Mouse (Mus musculus): ENCODE results near the gene Snx29. TPM values are rescaled to one million over a fixed set of nuclear protein-coding genes. Genes with fewer than 3 reads are reported as not detected.

The Snx29 gene
- total and polyA plus RNA-seq, 3 experiments: 1.2 to 3.2 (median 3.1) TPM

- no peak overlapping the region for H3K27ac ChIP-seq (ENCODE audit: insufficient read depth, low read depth)
- dilution Hi-C loops (cut with MboI; ENCODE audit: extremely low pct_ligation_motif_present, extremely low pct_unique_long_range_greater_than_20kb, low sequenced_read_pairs): no loop called here
- H3K36me3 ChIP-seq (replicated peaks in 1 of 2; ENCODE audit: control insufficient read depth in 1 of 2, insufficient read depth in 1 of 2, low read length in 1 of 2): no peaks in the 10 kb centered on the region
- no peak for DNase-seq (ENCODE audit: extremely low read depth)
- no peak overlapping the region for H3K9ac ChIP-seq (ENCODE audit: insufficient read depth, low read depth)
- H3K4me2 ChIP-seq (ENCODE audit: insufficient read depth, low read depth, poor library complexity, severe bottlenecking): no peak overlapping the region
- no peaks in the 10 kb centered on the region for H3K27me3 ChIP-seq (replicated peaks)
- H3K4me3 ChIP-seq (replicated peaks in 1 of 3; ENCODE audit: low read depth in 2 of 3, low read length in 2 of 3, poor library complexity in 1 of 3): no peak overlapping the region
- peaks cover 16 to 47% of the 10 kb centered on the region in 2 experiments for H3K4me1 ChIP-seq (ENCODE audit: control insufficient read depth in 1 of 2, insufficient read depth in 2 of 2)
- no peaks in the 10 kb centered on the region for H3K9me3 ChIP-seq (replicated peaks; ENCODE audit: low read length)
- TF ChIP-seq IRF4 (IDR thresholded peaks at IDR 0.05; ENCODE audit: low read depth, low read length): peak; percentile 73
- TF ChIP-seq EP300 (IDR thresholded peaks at IDR 0.05; ENCODE audit: low read length): no peak
- in situ Hi-C loops (cut with MboI; ENCODE audit: low pct_ligation_motif_present, low pct_unique_long_range_greater_than_20kb, low sequenced_read_pairs): no loop called here
- H3K79me2 ChIP-seq (replicated peaks; ENCODE audit: control insufficient read depth, extremely low read depth, insufficient read depth, poor library complexity, severe bottlenecking): no peaks in the 10 kb centered on the region
Measured at GRCm38 (mm10) chr16:11282655-11283232, 40.0 kb upstream of the Snx29 start.

GRCm38 (mm10) chr16:11284881-11285280 lies 37.8 kb upstream of the Snx29 start:
- H3K27ac ChIP-seq (ENCODE audit: insufficient read depth, low read depth): peak overlapping the region; percentile 63
- in situ Hi-C loops (cut with MboI; ENCODE audit: low pct_ligation_motif_present, low pct_unique_long_range_greater_than_20kb, low sequenced_read_pairs): no loop called here
- no peaks in the 10 kb centered on the region for H3K27me3 ChIP-seq (replicated peaks)

GRCm38 (mm10) chr16:11285949-11286348 lies 36.8 kb upstream of the Snx29 start:
- Histone ChIP-seq H3K4me3 (replicated peaks in 1 of 3; ENCODE audit: low read depth in 2 of 3, low read length in 2 of 3, poor library complexity in 1 of 3) (no peak overlapping the region), H3K4me1 (ENCODE audit: control insufficient read depth in 1 of 2, insufficient read depth in 2 of 2) (peaks cover 16 to 40% of the 10 kb centered on the region in 2 experiments), H3K9me3 (replicated peaks; ENCODE audit: low read length) (peaks cover 15% of the 10 kb centered on the region), H3K4me2 (ENCODE audit: insufficient read depth, low read depth, poor library complexity, severe bottlenecking) (peak overlapping the region; percentile 31), H3K27ac (ENCODE audit: insufficient read depth, low read depth) (peak overlapping the region; percentile 63), H3K9ac (ENCODE audit: insufficient read depth, low read depth) (peak overlapping the region; percentile 63; the same call in 1 of the 2 replicates), H3K79me2 (replicated peaks; ENCODE audit: control insufficient read depth, extremely low read depth, insufficient read depth, poor library complexity, severe bottlenecking) (no peaks in the 10 kb centered on the region), H3K27me3 (replicated peaks) (no peaks in the 10 kb centered on the region), H3K36me3 (replicated peaks in 1 of 2; ENCODE audit: control insufficient read depth in 1 of 2, insufficient read depth in 1 of 2, low read length in 1 of 2) (no peaks in the 10 kb centered on the region)
- peak; percentile 76 for DNase-seq (ENCODE audit: extremely low read depth)
- dilution Hi-C loops (cut with MboI; ENCODE audit: extremely low pct_ligation_motif_present, extremely low pct_unique_long_range_greater_than_20kb, low sequenced_read_pairs) (no loop called here), in situ Hi-C loops (cut with MboI; ENCODE audit: low pct_ligation_motif_present, low pct_unique_long_range_greater_than_20kb, low sequenced_read_pairs) (no loop called here)
- TF ChIP-seq KAT2A (IDR thresholded peaks at IDR 0.05; ENCODE audit: insufficient replicate concordance, low read length) (no peak), JUN (IDR thresholded peaks at IDR 0.05; ENCODE audit: insufficient read depth, low read depth, low read length) (peak; percentile 97), UBTF (IDR thresholded peaks at IDR 0.05; ENCODE audit: low read depth, low read length) (no peak), MAX (IDR thresholded peaks at IDR 0.05; ENCODE audit: low read length) (peak; percentile 84), ETS1 (conservative IDR thresholded peaks at IDR 0.05; ENCODE audit: low read depth, low read length) (peak; percentile 100), RAD21 (IDR thresholded peaks at IDR 0.05; ENCODE audit: low read depth, low read length) (no peak), NELFE (IDR thresholded peaks at IDR 0.05; ENCODE audit: low read depth, low read length) (no peak), TBP (conservative IDR thresholded peaks at IDR 0.05; ENCODE audit: low read depth, low read length) (no peak), EP300 (IDR thresholded peaks at IDR 0.05; ENCODE audit: low read length) (peak; percentile 99), USF2 (conservative IDR thresholded peaks at IDR 0.05; ENCODE audit: low read depth, low read length) (no peak), MAZ (IDR thresholded peaks at IDR 0.05; ENCODE audit: low read depth, low read length) (peak; percentile 87; the same call in 1 of the 2 replicates), MYC (IDR thresholded peaks at IDR 0.05; ENCODE audit: low read depth, low read length) (peak; percentile 87), ZNF384 (IDR thresholded peaks at IDR 0.05; ENCODE audit: low read depth, low read length) (peak; percentile 40; the same call in 1 of the 2 replicates), ZKSCAN1 (IDR thresholded peaks at IDR 0.05; ENCODE audit: borderline replicate concordance, low read depth, low read length) (no peak), MEF2A (IDR thresholded peaks at IDR 0.05; ENCODE audit: borderline replicate concordance, low read depth, low read length) (peak; percentile 94), JUND (conservative IDR thresholded peaks at IDR 0.05; ENCODE audit: low read depth, low read length) (peak; percentile 96), MXI1 (IDR thresholded peaks at IDR 0.05; ENCODE audit: low read depth, low read length) (no peak), CHD1 (IDR thresholded peaks at IDR 0.05; ENCODE audit: low read depth, low read length) (peak; percentile 87; the same call in 1 of the 2 replicates), RCOR1 (conservative IDR thresholded peaks at IDR 0.05; ENCODE audit: low read depth, low read length) (peak; percentile 98)

More at GRCm38 (mm10) chr16:11284881-11285280, 37.8 kb upstream of the Snx29 start:
- no peak for DNase-seq (ENCODE audit: extremely low read depth)
- H3K4me3 ChIP-seq (replicated peaks in 1 of 3; ENCODE audit: low read depth in 2 of 3, low read length in 2 of 3, poor library complexity in 1 of 3): no peak overlapping the region
- H3K9me3 ChIP-seq (replicated peaks; ENCODE audit: low read length): peaks cover 12% of the 10 kb centered on the region
- H3K9ac ChIP-seq (ENCODE audit: insufficient read depth, low read depth): no peak overlapping the region
- TF ChIP-seq MXI1 (IDR thresholded peaks at IDR 0.05; ENCODE audit: low read depth, low read length) (no peak), USF1 (IDR thresholded peaks at IDR 0.05; ENCODE audit: low read depth, low read length) (no peak), CTCF (conservative IDR thresholded peaks at IDR 0.05 in 1 of 2, IDR thresholded peaks at IDR 0.05 in 1 of 2; ENCODE audit: low read depth in 2 of 2, low read length in 2 of 2) (no peak), RCOR1 (conservative IDR thresholded peaks at IDR 0.05; ENCODE audit: low read depth, low read length) (no peak), GABPA (IDR thresholded peaks at IDR 0.05; ENCODE audit: insufficient replicate concordance, low read depth, low read length) (no peak), NRF1 (IDR thresholded peaks at IDR 0.05; ENCODE audit: low read depth, low read length) (no peak), JUN (IDR thresholded peaks at IDR 0.05; ENCODE audit: insufficient read depth, low read depth, low read length) (no peak), ETS1 (conservative IDR thresholded peaks at IDR 0.05; ENCODE audit: low read depth, low read length) (no peak), USF2 (conservative IDR thresholded peaks at IDR 0.05; ENCODE audit: low read depth, low read length) (no peak), ZC3H11A (IDR thresholded peaks at IDR 0.05; ENCODE audit: low read depth, low read length) (no peak), MEF2A (IDR thresholded peaks at IDR 0.05; ENCODE audit: borderline replicate concordance, low read depth, low read length) (no peak)
- dilution Hi-C loops (cut with MboI; ENCODE audit: extremely low pct_ligation_motif_present, extremely low pct_unique_long_range_greater_than_20kb, low sequenced_read_pairs): no loop called here
- H3K4me2 ChIP-seq (ENCODE audit: insufficient read depth, low read depth, poor library complexity, severe bottlenecking): no peak overlapping the region
- H3K79me2 ChIP-seq (replicated peaks; ENCODE audit: control insufficient read depth, extremely low read depth, insufficient read depth, poor library complexity, severe bottlenecking): no peaks in the 10 kb centered on the region
- peaks cover 16 to 40% of the 10 kb centered on the region in 2 experiments for H3K4me1 ChIP-seq (ENCODE audit: control insufficient read depth in 1 of 2, insufficient read depth in 2 of 2)
- H3K36me3 ChIP-seq (replicated peaks in 1 of 2; ENCODE audit: control insufficient read depth in 1 of 2, insufficient read depth in 1 of 2, low read length in 1 of 2): no peaks in the 10 kb centered on the region

Measured in CH12.LX (cell line).